In genomic region chr1:193949817-193950216, GRCm38 (mm10) we compare ENCODE assay signal across 14 mouse cellular contexts.
"Had no signal": no experiment of that assay in that cellular context is flagged by ENCODE, and none has a peak within 500 bp of the region (broad histone marks: within the 10 kb centered on the region; RNA-seq: fewer than 3 reads in every experiment).

No protein-coding gene starts in this region.

- DNase-seq: kidney, adult 8-10 months; kidney, postnatal 25 days; left cerebral cortex, postnatal 4 days; lung, adult 18-20 months; right cerebral cortex, postnatal 4 days; spleen, adult 18-20 months; thymus, adult 2 months; thymus, postnatal 25 days had no signal

- H3K4me3 ChIP-seq: layer of hippocampus, adult 2 months; limb, embryonic 13.5 days; midbrain, embryonic 12.5 days; myocyte; neural tube, embryonic 15.5 days had no signal

- H3K9ac ChIP-seq: limb, embryonic 13.5 days; liver, embryonic 14.5 days; midbrain, embryonic 12.5 days; neural tube, embryonic 15.5 days had no signal

- H3K27me3 ChIP-seq: limb, embryonic 13.5 days; midbrain, embryonic 12.5 days; neural tube, embryonic 15.5 days had no signal

- H3K4me1 ChIP-seq: limb, embryonic 13.5 days; midbrain, embryonic 12.5 days had no signal

- H3K9me3 ChIP-seq: limb, embryonic 13.5 days; midbrain, embryonic 12.5 days; neural tube, embryonic 15.5 days had no signal

- H3K36me3 ChIP-seq: limb, embryonic 13.5 days; midbrain, embryonic 12.5 days; neural tube, embryonic 15.5 days had no signal

- H3K4me2 ChIP-seq: limb, embryonic 13.5 days; midbrain, embryonic 12.5 days; neural tube, embryonic 15.5 days had no signal

- H3K27ac ChIP-seq: layer of hippocampus, adult 2 months; limb, embryonic 13.5 days; liver, embryonic 14.5 days; midbrain, embryonic 12.5 days; neural tube, embryonic 15.5 days had no signal
